Mouse (Mus musculus) layer of hippocampus, postnatal 36 days (tissue): Measurements from ENCODE around the gene Tdrkh. TPM values are rescaled to one million over a fixed set of nuclear protein-coding genes. Genes with fewer than 3 reads are reported as not detected.

Experiments
- DNase-seq, 2 experiments: peaks; one replicate each; pipeline ENCODE4 v3.0.0; 2022
- total RNA-seq, 2 experiments: library from RNA; stranded (reverse); gene quantifications; 2 replicates each; pipeline ENCODE4 v1.2.3; 2021

Gene Tdrkh
- total RNA-seq, 2 experiments from 2014 or later = 39.1 to 43.4 TPM

- DNase-seq = no peak
Measured at GRCm38 (mm10) chr3:94391001-94391400, 22.1 kb upstream of the Tdrkh start.

- no peak for DNase-seq
Measured at GRCm38 (mm10) chr3:94392128-94392527, 20.9 kb upstream of the Tdrkh start.

GRCm38 (mm10) chr3:94393049-94393448 lies 20.0 kb upstream of the Tdrkh start:
- no peak for DNase-seq

- DNase-seq = no peak
Measured at GRCm38 (mm10) chr3:94396336-94396735, 16.7 kb upstream of the Tdrkh start.

GRCm38 (mm10) chr3:94396851-94397250 lies 16.2 kb upstream of the Tdrkh start:
- DNase-seq = no peak

- DNase-seq = no peak
Measured at GRCm38 (mm10) chr3:94398217-94398616, 14.9 kb upstream of the Tdrkh start, which contains the start of gene Lingo4. Gene Lingo4 (plus strand): TSS chr3:94398517.

GRCm38 (mm10) chr3:94398943-94399481 lies 14.1 kb upstream of the Tdrkh start:
- DNase-seq = no peak

- DNase-seq = no peak
Measured at GRCm38 (mm10) chr3:94399663-94400310, 13.3 kb upstream of the Tdrkh start.

- no peak for DNase-seq
Measured at GRCm38 (mm10) chr3:94402451-94402850, 10.6 kb upstream of the Tdrkh start.

- no peak for DNase-seq
Measured at GRCm38 (mm10) chr3:94404366-94405054, 8.6 kb upstream of the Tdrkh start.

- DNase-seq = no peak
Measured at GRCm38 (mm10) chr3:94405561-94405960, 7.5 kb upstream of the Tdrkh start.

GRCm38 (mm10) chr3:94412530-94412929 lies 543 bp upstream of the Tdrkh start:
- DNase-seq = no peak

GRCm38 (mm10) chr3:94430980-94431379 lies 17.9 kb downstream of the Tdrkh start:
- no peak for DNase-seq

- no peak for DNase-seq
Measured at GRCm38 (mm10) chr3:94434305-94434704, 21.2 kb downstream of the Tdrkh start.

GRCm38 (mm10) chr3:94436420-94436819 lies 23.3 kb downstream of the Tdrkh start:
- DNase-seq = no peak

- DNase-seq = no peak
Measured at GRCm38 (mm10) chr3:94441182-94441581, 28.1 kb downstream of the Tdrkh start.

GRCm38 (mm10) chr3:94442951-94443596 lies 30.0 kb downstream of the Tdrkh start, which contains the start of gene Mrpl9:
Gene Mrpl9 (plus strand): TSS chr3:94443318.
- peak; percentile 93 to 94 for DNase-seq

- no peak for DNase-seq
Measured at GRCm38 (mm10) chr3:94443597-94443964, 30.5 kb downstream of the Tdrkh start, which contains the start of gene Oaz3. Gene Oaz3 (minus strand): TSS chr3:94443915.

GRCm38 (mm10) chr3:94449377-94449776 lies 36.3 kb downstream of the Tdrkh start:
- DNase-seq = no peak

GRCm38 (mm10) chr3:94456529-94457000 lies 43.5 kb downstream of the Tdrkh start:
- peak; percentile 67 to 79 for DNase-seq

GRCm38 (mm10) chr3:94457055-94457454 lies 44.0 kb downstream of the Tdrkh start:
- DNase-seq = no peak

- no peak for DNase-seq
Measured at GRCm38 (mm10) chr3:94459834-94460233, 46.8 kb downstream of the Tdrkh start.
